Mouse (Mus musculus): ENCODE measurements around the gene Frs2.

Gene Frs2

GRCm38 (mm10) chr10:117148361-117149003 is at the start of gene Frs2:
Gene Frs2, minus strand, starts transcription at chr10:117148534.
- DNase-seq (ENCODE audit: low spot score in 2 of 2), result peak; percentile 94 to 95

- DNase-seq (ENCODE audit: low spot score in 2 of 2), result no peak
Measured at GRCm38 (mm10) chr10:117196696-117197095, 48.4 kb upstream of the Frs2 start.

- DNase-seq (ENCODE audit: low spot score in 2 of 2), result no peak
Measured at GRCm38 (mm10) chr10:117195748-117196147, 47.4 kb upstream of the Frs2 start.

GRCm38 (mm10) chr10:117195005-117195404 is 46.7 kb upstream of the Frs2 start:
- DNase-seq (ENCODE audit: low spot score in 2 of 2), result no peak

GRCm38 (mm10) chr10:117193364-117193763 is 45.0 kb upstream of the Frs2 start:
- no peak for DNase-seq (ENCODE audit: low spot score in 2 of 2)

- no peak for DNase-seq (ENCODE audit: low spot score in 2 of 2)
Measured at GRCm38 (mm10) chr10:117185399-117186089, 37.2 kb upstream of the Frs2 start.

GRCm38 (mm10) chr10:117181098-117181497 is 32.8 kb upstream of the Frs2 start:
- DNase-seq (ENCODE audit: low spot score in 2 of 2), result no peak

GRCm38 (mm10) chr10:117174645-117175044 is 26.3 kb upstream of the Frs2 start:
- DNase-seq (ENCODE audit: low spot score in 2 of 2), result peak; percentile 2 to 3

- no peak for DNase-seq (ENCODE audit: low spot score in 2 of 2)
Measured at GRCm38 (mm10) chr10:117173566-117174438, 25.5 kb upstream of the Frs2 start.

- DNase-seq (ENCODE audit: low spot score in 2 of 2), result no peak
Measured at GRCm38 (mm10) chr10:117173111-117173510, 24.8 kb upstream of the Frs2 start.

GRCm38 (mm10) chr10:117172069-117172468 is 23.7 kb upstream of the Frs2 start:
- no peak for DNase-seq (ENCODE audit: low spot score in 2 of 2)

- no peak for DNase-seq (ENCODE audit: low spot score in 2 of 2)
Measured at GRCm38 (mm10) chr10:117166785-117167425, 18.6 kb upstream of the Frs2 start.

- DNase-seq (ENCODE audit: low spot score in 2 of 2), result no peak
Measured at GRCm38 (mm10) chr10:117162662-117163061, 14.3 kb upstream of the Frs2 start.

- no peak for DNase-seq (ENCODE audit: low spot score in 2 of 2)
Measured at GRCm38 (mm10) chr10:117160099-117160498, 11.8 kb upstream of the Frs2 start.

GRCm38 (mm10) chr10:117152247-117152646 is 3.9 kb upstream of the Frs2 start:
- DNase-seq (ENCODE audit: low spot score in 2 of 2), result no peak

GRCm38 (mm10) chr10:117151676-117152075 is 3.3 kb upstream of the Frs2 start:
- no peak for DNase-seq (ENCODE audit: low spot score in 2 of 2)

- DNase-seq (ENCODE audit: low spot score in 2 of 2), result no peak
Measured at GRCm38 (mm10) chr10:117151241-117151640, 2.9 kb upstream of the Frs2 start.

GRCm38 (mm10) chr10:117150764-117151163 is 2.4 kb upstream of the Frs2 start:
- no peak for DNase-seq (ENCODE audit: low spot score in 2 of 2)

- DNase-seq (ENCODE audit: low spot score in 2 of 2), result peak in 1 of 2 experiments; percentile 12
Measured at GRCm38 (mm10) chr10:117149942-117150617, 1.7 kb upstream of the Frs2 start.

GRCm38 (mm10) chr10:117149241-117149640 is 907 bp upstream of the Frs2 start:
- no peak for DNase-seq (ENCODE audit: low spot score in 2 of 2)
